Mouse (Mus musculus) forebrain, embryonic 14.5 days (tissue): ENCODE results near the gene Zfp382. TPM values are rescaled to one million over a fixed set of nuclear protein-coding genes. Genes with fewer than 3 reads are reported as not detected.
A peak's percentile ranks its signal among the peaks of the same experiment; 100 is the strongest.

Experiments
- ATAC-seq: fragments of 200-750 bp; cut with Nextera tagmentation; 2 replicates; pipeline ENCODE4 v1.8.0; 2017; ENCODE audit warnings: mild to moderate bottlenecking, moderate library complexity
- DNase-seq: peaks from one replicate; pipeline ENCODE4 v3.0.0-alpha.2; 2015; ENCODE audit warnings: low spot score
- H3K27ac ChIP-seq: fragments of 300-500 bp; sonication (generic); 2 replicates; pipeline ENCODE4 v1.5.1; 2014; ENCODE audit warnings: low read depth, mild to moderate bottlenecking, control low read depth, low read length, moderate library complexity
- H3K27me3 ChIP-seq: fragments of 300-500 bp; sonication (generic); replicated peaks from 2 replicates; pipeline ENCODE4 v1.6.1; 2014; ENCODE audit warnings: low read length, control low read depth, mixed read lengths; ENCODE audit not compliant: control insufficient read depth, insufficient read depth
- H3K36me3 ChIP-seq: fragments of 300-500 bp; sonication (generic); 2 replicates; pipeline ENCODE4 v1.6.1; 2014; ENCODE audit warnings: low read length, control low read depth; ENCODE audit not compliant: control insufficient read depth, insufficient read depth
- H3K4me1 ChIP-seq: fragments of 300-500 bp; sonication (generic); 2 replicates; pipeline ENCODE4 v1.6.1; 2014; ENCODE audit warnings: antibody characterized with exemption, low read length, control low read depth; ENCODE audit not compliant: control insufficient read depth, insufficient read depth
- H3K4me2 ChIP-seq: fragments of 300-500 bp; sonication (generic); 2 replicates; pipeline ENCODE4 v1.6.1; 2014; ENCODE audit warnings: mild to moderate bottlenecking, control low read depth, low read length
- H3K4me3 ChIP-seq: fragments of 300-500 bp; sonication (generic); 2 replicates; pipeline ENCODE4 v1.5.1; 2014; ENCODE audit warnings: low read depth, low read length, control low read depth
- H3K9ac ChIP-seq: fragments of 300-500 bp; sonication (generic); 2 replicates; pipeline ENCODE4 v1.6.1; 2014; ENCODE audit warnings: mild to moderate bottlenecking, low read length, control low read depth, moderate library complexity
- H3K9me3 ChIP-seq: fragments of 300-500 bp; sonication (generic); replicated peaks from 2 replicates; pipeline ENCODE4 v1.6.1; 2016; ENCODE audit warnings: low read length, control low read depth, mixed read lengths; ENCODE audit not compliant: control insufficient read depth
- WGBS: fragments of 180-500 bp; shearing (Covaris S2); extraction: QIAGEN DNeasy Blood & Tissue Kit; methylation state at CpG from one replicate; pipeline ENCODE4 v1.1.7; 2014; 5-methylcytosine and 5-hydroxymethylcytosine counted together
- microRNA-seq: library from miRNA; unstranded; fragments of <30 nt; microRNA quantifications from one replicate; pipeline ENCODE4, GENCODE M21; 2016
- polyA plus RNA-seq: library from polyadenylated mRNA; unstranded; fragments of >200 nt; fragmentation: Nextera tagmentation; extraction: Ambion mirVana; gene quantifications from 2 replicates; pipeline ENCODE4 v1.2.1, GENCODE M21; 2014

Zfp382 gene
- polyA plus RNA-seq, 1 experiment from 2014 or later: 4.6 TPM

- H3K9ac ChIP-seq: peak within 1 kb of the TSS; percentile 18; the same call in 1 of the 2 replicates
- no peaks in the 10 kb centered on the region for H3K4me1 ChIP-seq
- DNase-seq (peak; percentile 76), ATAC-seq (peak; percentile 62)
- H3K27ac ChIP-seq: no peak within 1 kb of the TSS
- no peaks in the 10 kb centered on the region for H3K27me3 ChIP-seq
- H3K4me2 ChIP-seq: peak within 1 kb of the TSS; percentile 29; the same call in 1 of the 2 replicates
- no peaks in the 10 kb centered on the region for H3K9me3 ChIP-seq
- peaks cover 45% of the 10 kb centered on the region for H3K36me3 ChIP-seq
- WGBS: 3% methylated on average over 11 of the region's 11 CpGs
- no peak within 1 kb of the TSS for H3K4me3 ChIP-seq
Observed at GRCm38 (mm10) chr7:30183879-30184289, 62.1 kb downstream of the Zfp382 start, which contains the start of gene Cox7a1. Gene Cox7a1 (plus strand): TSS chr7:30184144.

Small RNAs within 50 kb of the gene (microRNA-seq; reads per million reads assigned to microRNA genes)
- not detected for gene Gm23368

Other genes with a start within 250 kb of the Zfp382 start
- 19.2 and 20.5 TPM in 2 replicates for gene Zfp27, start 215.4 kb upstream of the Zfp382 start, polyA plus RNA-seq
- gene Zfp383, start 213.7 kb upstream of the Zfp382 start, polyA plus RNA-seq: 9.9 and 10.5 TPM in 2 replicates
- gene Zfp74, start 167.9 kb upstream of the Zfp382 start, polyA plus RNA-seq: 9.2 and 15.7 TPM in 2 replicates
- gene Zfp568, start 138.0 kb upstream of the Zfp382 start, polyA plus RNA-seq: 2.9 and 4.3 TPM in 2 replicates
- 14.3 and 17.1 TPM in 2 replicates for gene Zfp14, start 70.6 kb upstream of the Zfp382 start, polyA plus RNA-seq
- gene Zfp82, start 49.0 kb upstream of the Zfp382 start, polyA plus RNA-seq: 13.6 and 13.8 TPM in 2 replicates
- 2.0 and 2.7 TPM in 2 replicates for gene Gm26920, start 31.5 kb upstream of the Zfp382 start, polyA plus RNA-seq
- gene Zfp566, start 31.4 kb upstream of the Zfp382 start, polyA plus RNA-seq: 18.7 and 20.3 TPM in 2 replicates
- 123 and 140 TPM in 2 replicates for gene Zfp260, start 27.2 kb upstream of the Zfp382 start, polyA plus RNA-seq
- gene Zfp146, start 47.8 kb downstream of the Zfp382 start, polyA plus RNA-seq: 27.4 and 29.0 TPM in 2 replicates
- gene Cox7a1, start 62.2 kb downstream of the Zfp382 start, polyA plus RNA-seq: 4.8 and 5.5 TPM in 2 replicates
- 50.8 and 56.9 TPM in 2 replicates for gene Capns1, start 76.9 kb downstream of the Zfp382 start, polyA plus RNA-seq
- 191 and 256 TPM in 2 replicates for gene Polr2i, start 110.0 kb downstream of the Zfp382 start, polyA plus RNA-seq
- 376 and 384 TPM in 2 replicates for gene Tbcb, start 110.3 kb downstream of the Zfp382 start, polyA plus RNA-seq
- gene Ovol3, start 113.8 kb downstream of the Zfp382 start, polyA plus RNA-seq: not detected in 2 replicates
- gene Thap8, start 158.2 kb downstream of the Zfp382 start, polyA plus RNA-seq: 0.27 and 0.32 TPM in 2 replicates
- gene Wdr62, start 158.5 kb downstream of the Zfp382 start, polyA plus RNA-seq: 5.6 and 5.8 TPM in 2 replicates
- 142 and 174 TPM in 2 replicates for gene Clip3, start 169.8 kb downstream of the Zfp382 start, polyA plus RNA-seq
- gene Alkbh6, start 186.8 kb downstream of the Zfp382 start, polyA plus RNA-seq: 102 and 118 TPM in 2 replicates
- gene Syne4, start 192.9 kb downstream of the Zfp382 start, polyA plus RNA-seq: 3.6 and 3.7 TPM in 2 replicates
- gene E130208F15Rik, start 199.8 kb downstream of the Zfp382 start, polyA plus RNA-seq: not detected in 2 replicates
- 18.7 and 23.8 TPM in 2 replicates for gene Sdhaf1, start 202.0 kb downstream of the Zfp382 start, polyA plus RNA-seq
- gene Lrfn3, start 240.8 kb downstream of the Zfp382 start, polyA plus RNA-seq: 8.8 and 10.3 TPM in 2 replicates